Mouse (Mus musculus): ENCODE measurements around the gene Gm13757.
"Not testable (repeated sequence)": the region's sequence is repeated elsewhere in the genome, so short reads cannot be mapped to it uniquely, and the experiment has no call there.

Gm13757 gene

GRCm38 (mm10) chr2:88449031-88449430 lies at the start of gene Gm13757:
TSS of gene Gm13757 (minus strand) at chr2:88449131.
- ATAC-seq (ENCODE audit: low TSS enrichment): no peak

- ATAC-seq (ENCODE audit: low TSS enrichment): no peak
Observed at GRCm38 (mm10) chr2:88493020-88493419, 44.1 kb upstream of the Gm13757 start, which contains the start of gene Olfr1185-ps1. TSS of gene Olfr1185-ps1 (plus strand) at chr2:88493320.

DNA sequence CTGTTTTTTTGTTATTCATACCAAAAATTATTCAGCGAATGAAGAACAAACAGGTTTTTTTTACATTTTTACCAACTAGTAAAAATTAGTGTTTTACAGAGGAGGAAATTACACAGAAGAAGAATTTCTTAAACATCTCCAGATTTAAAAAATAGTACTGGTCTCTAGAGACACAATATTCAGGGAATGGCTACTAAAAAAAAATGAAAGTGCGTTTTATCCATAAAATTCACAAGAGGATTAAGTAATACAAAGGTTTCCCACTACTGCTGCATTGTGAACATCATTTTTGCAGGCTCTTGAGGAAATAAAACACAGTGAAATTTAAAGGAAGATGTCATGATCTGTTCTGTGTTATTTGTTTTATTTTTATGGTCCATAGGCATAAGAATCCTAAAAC lies 34.4 kb upstream of the Gm13757 start, which contains the start of gene Olfr1184:
Gene Olfr1184, plus strand, starts transcription at position 301 of the 400 bp plus-strand sequence.
- ATAC-seq (ENCODE audit: low TSS enrichment): no peak

GRCm38 (mm10) chr2:88454567-88454966 lies 5.6 kb upstream of the Gm13757 start, which contains the start of gene Olfr1183:
TSS of gene Olfr1183 (plus strand) at chr2:88454867.
- not testable (repeated sequence) for ATAC-seq (ENCODE audit: low TSS enrichment)

GRCm38 (mm10) chr2:88426071-88426470 lies 22.9 kb downstream of the Gm13757 start, which contains the start of gene Olfr1181:
TSS of gene Olfr1181 (minus strand) at chr2:88426171.
- ATAC-seq (ENCODE audit: low TSS enrichment): no peak

- ATAC-seq (ENCODE audit: low TSS enrichment): no peak
Observed at GRCm38 (mm10) chr2:88419051-88419450, 29.9 kb downstream of the Gm13757 start, which contains the start of gene Olfr1180. TSS of gene Olfr1180 (minus strand) at chr2:88419151.

DNA sequence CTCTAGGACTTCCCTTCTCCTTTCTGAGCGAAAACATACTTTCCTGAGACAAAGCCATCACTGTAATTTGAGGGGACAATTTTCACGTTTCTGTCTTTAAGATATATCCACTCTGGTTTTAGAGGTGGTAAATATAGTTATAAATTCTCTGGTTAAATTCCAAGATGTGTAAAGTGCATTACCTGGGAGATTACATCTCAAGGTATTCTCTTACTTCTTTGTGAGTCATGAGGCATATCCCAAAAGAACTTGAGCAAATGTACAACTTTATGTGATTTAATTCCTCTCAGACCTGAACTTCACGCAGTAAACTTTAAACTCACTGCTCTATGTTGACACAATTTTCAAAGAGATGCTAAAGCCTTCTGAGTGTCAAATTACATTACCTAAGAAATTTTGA lies 42.6 kb downstream of the Gm13757 start, which contains the start of gene Olfr1179:
Gene Olfr1179, minus strand, starts transcription at position 101 of the 400 bp plus-strand sequence.
- no peak for ATAC-seq (ENCODE audit: low TSS enrichment)
